Comparison of ENCODE assay signal across 8 mouse cellular contexts in genomic region chr10:79927324-79928029, GRCm38 (mm10). TPM values are rescaled to one million over a fixed set of nuclear protein-coding genes. Genes with fewer than 3 reads are reported as not detected.
A peak's percentile ranks its signal among the peaks of the same experiment; 100 is the strongest.
DNase-seq lines count a peak whose midpoint lies in the region; ATAC-seq and TF ChIP-seq lines count a peak whose summit lies in the region.

No protein-coding gene starts in this region.

- TF ChIP-seq CTCF in hindbrain, postnatal 0 days (IDR thresholded peaks at IDR 0.05; ENCODE audit: low read depth) = peak; percentile 48

- H3K36me3 ChIP-seq in forebrain, embryonic 15.5 days = peaks cover 5% of the 10 kb centered on the region; the same call in 1 of the 2 replicates
- no peaks in the 10 kb centered on the region for H3K36me3 ChIP-seq in hindbrain, postnatal 0 days (ENCODE audit: insufficient read depth, low read length)
- H3K36me3 ChIP-seq in limb, embryonic 14.5 days (ENCODE audit: control insufficient read depth, insufficient read depth, low read length) = peaks cover 20% of the 10 kb centered on the region
- peaks cover 14% of the 10 kb centered on the region for H3K36me3 ChIP-seq in midbrain, embryonic 14.5 days (ENCODE audit: control insufficient read depth, insufficient read depth, low read length)
- H3K36me3 ChIP-seq in stomach, embryonic 14.5 days (ENCODE audit: control insufficient read depth, insufficient read depth, low read length) = peaks cover 13% of the 10 kb centered on the region

- H3K4me3 ChIP-seq in forebrain, embryonic 15.5 days = peak overlapping the region; percentile 97
- peak overlapping the region; percentile 86 for H3K4me3 ChIP-seq in hindbrain, postnatal 0 days (ENCODE audit: low read length)
- H3K4me3 ChIP-seq in limb, embryonic 14.5 days (replicated peaks; ENCODE audit: low read length) = peak overlapping the region; percentile 93
- H3K4me3 ChIP-seq in midbrain, embryonic 14.5 days (replicated peaks; ENCODE audit: low read depth, low read length) = peak overlapping the region; percentile 87
- H3K4me3 ChIP-seq in stomach, embryonic 14.5 days (ENCODE audit: low read depth, low read length) = peak overlapping the region; percentile 77

- 1% methylated on average over 47 of the region's 54 CpGs for WGBS in forebrain, embryonic 15.5 days
- under 1% methylated on average over 54 of the region's 54 CpGs for whole genome bisulfite sequencing in hindbrain, postnatal 0 days
- 2% methylated on average over 44 of the region's 54 CpGs for WGBS in limb, embryonic 14.5 days
- under 1% methylated on average over 54 of the region's 54 CpGs for WGBS in midbrain, embryonic 14.5 days
- WGBS in stomach, embryonic 14.5 days = under 1% methylated on average over 54 of the region's 54 CpGs

- peak; percentile 14 for ATAC-seq in forebrain, embryonic 15.5 days (replicated peaks)
- peak; percentile 31 for ATAC-seq in hindbrain, postnatal 0 days
- peak; percentile 38 for ATAC-seq in limb, embryonic 14.5 days (ENCODE audit: low FRiP score, low read depth)
- peak; percentile 46 for ATAC-seq in midbrain, embryonic 14.5 days (ENCODE audit: low FRiP score, low TSS enrichment)
- peak; percentile 24; the same call in 1 of the 2 replicates for ATAC-seq in stomach, embryonic 14.5 days (ENCODE audit: insufficient number of reproducible peaks, insufficient read depth, low FRiP score, low read depth)

- peaks cover 13% of the 10 kb centered on the region for H3K27me3 ChIP-seq in forebrain, embryonic 15.5 days
- H3K27me3 ChIP-seq in hindbrain, postnatal 0 days (ENCODE audit: insufficient read depth, low read length) = peaks cover 9% of the 10 kb centered on the region
- H3K27me3 ChIP-seq in limb, embryonic 14.5 days (ENCODE audit: control insufficient read depth, insufficient read depth, low read length) = peaks cover 10% of the 10 kb centered on the region
- H3K27me3 ChIP-seq in midbrain, embryonic 14.5 days (ENCODE audit: control insufficient read depth, insufficient read depth, low read length) = peaks cover 15% of the 10 kb centered on the region
- H3K27me3 ChIP-seq in stomach, embryonic 14.5 days (ENCODE audit: control insufficient read depth, insufficient read depth, low read length) = peaks cover 7% of the 10 kb centered on the region; the same call in 1 of the 2 replicates

- TF ChIP-seq POLR2A in limb, embryonic 14.5 days (IDR thresholded peaks at IDR 0.05; ENCODE audit: borderline replicate concordance, extremely low read depth, insufficient read depth, insufficient read length) = no peak

- DNase-seq in gastrocnemius, adult 18-20 months (ENCODE audit: low spot score) = peak; percentile 38
- no peak for DNase-seq in gastrocnemius, adult 8-10 months (ENCODE audit: low spot score in 2 of 2)
- DNase-seq in adrenal gland, postnatal 36 days = peak; percentile 53 to 64
- DNase-seq in hindbrain, postnatal 0 days (ENCODE audit: low spot score) = peak; percentile 60
- peak; percentile 52 for DNase-seq in limb, embryonic 14.5 days (ENCODE audit: low spot score)
- DNase-seq in midbrain, embryonic 14.5 days = peak; percentile 76

- H3K4me2 ChIP-seq in forebrain, embryonic 15.5 days (replicated peaks) = peak overlapping the region; percentile 93
- peak overlapping the region; percentile 96 for H3K4me2 ChIP-seq in hindbrain, postnatal 0 days (ENCODE audit: low read depth, low read length)
- H3K4me2 ChIP-seq in limb, embryonic 14.5 days (replicated peaks; ENCODE audit: low read depth, low read length, severe bottlenecking) = peak overlapping the region; percentile 90
- H3K4me2 ChIP-seq in midbrain, embryonic 14.5 days (ENCODE audit: low read length) = peak overlapping the region; percentile 88
- peak overlapping the region; percentile 83 for H3K4me2 ChIP-seq in stomach, embryonic 14.5 days (replicated peaks; ENCODE audit: low read depth, low read length)

- H3K4me1 ChIP-seq in forebrain, embryonic 15.5 days = peaks cover 36% of the 10 kb centered on the region
- 0 out of 2 replicates have a peak, but pooled peaks cover 3% of the 10 kb centered on the region for H3K4me1 ChIP-seq in hindbrain, postnatal 0 days (ENCODE audit: insufficient read depth, low read length)
- H3K4me1 ChIP-seq in limb, embryonic 14.5 days (ENCODE audit: control insufficient read depth, insufficient read depth, low read length) = peaks cover 27% of the 10 kb centered on the region
- peaks cover 14% of the 10 kb centered on the region for H3K4me1 ChIP-seq in midbrain, embryonic 14.5 days (ENCODE audit: control insufficient read depth, insufficient read depth, low read length)
- peaks cover 30% of the 10 kb centered on the region for H3K4me1 ChIP-seq in stomach, embryonic 14.5 days (ENCODE audit: control insufficient read depth, insufficient read depth, low read length)

- H3K9ac ChIP-seq in forebrain, embryonic 15.5 days (replicated peaks) = peak overlapping the region; percentile 85
- peak overlapping the region; percentile 76 for H3K9ac ChIP-seq in hindbrain, postnatal 0 days (replicated peaks; ENCODE audit: low read length)
- H3K9ac ChIP-seq in limb, embryonic 14.5 days (ENCODE audit: low read depth, low read length, severe bottlenecking) = peak overlapping the region; percentile 87
- peak overlapping the region; percentile 77 for H3K9ac ChIP-seq in midbrain, embryonic 14.5 days (replicated peaks; ENCODE audit: low read length)
- H3K9ac ChIP-seq in stomach, embryonic 14.5 days (replicated peaks; ENCODE audit: low read depth, low read length) = peak overlapping the region; percentile 85

- peak overlapping the region; percentile 90 for H3K27ac ChIP-seq in forebrain, embryonic 15.5 days (replicated peaks)
- peak overlapping the region; percentile 88 for H3K27ac ChIP-seq in hindbrain, postnatal 0 days
- H3K27ac ChIP-seq in limb, embryonic 14.5 days (replicated peaks; ENCODE audit: low read depth, low read length) = peak overlapping the region; percentile 89
- H3K27ac ChIP-seq in midbrain, embryonic 14.5 days (replicated peaks; ENCODE audit: low read depth, low read length) = peak overlapping the region; percentile 88
- H3K27ac ChIP-seq in stomach, embryonic 14.5 days (ENCODE audit: low read length) = peak overlapping the region; percentile 96

- no peaks in the 10 kb centered on the region for H3K9me3 ChIP-seq in forebrain, embryonic 15.5 days
- H3K9me3 ChIP-seq in hindbrain, postnatal 0 days (ENCODE audit: low read length) = no peaks in the 10 kb centered on the region
- H3K9me3 ChIP-seq in limb, embryonic 14.5 days (ENCODE audit: control insufficient read depth, low read length) = no peaks in the 10 kb centered on the region
- no peaks in the 10 kb centered on the region for H3K9me3 ChIP-seq in midbrain, embryonic 14.5 days (ENCODE audit: control insufficient read depth, low read length)
- no peaks in the 10 kb centered on the region for H3K9me3 ChIP-seq in stomach, embryonic 14.5 days (ENCODE audit: control insufficient read depth, low read depth, low read length)

RNA-seq across cellular contexts. Expression of gene Arid3a, which starts 0.6 kb away (rescaled TPM):
- 1 to 10 TPM; 1.5 to 1.7 TPM for total RNA-seq in gastrocnemius, adult 18-20 months (2021)
- 1 to 10 TPM; 1.5 to 2.3 (median 2.1) TPM for total RNA-seq in gastrocnemius, adult 8-10 months (2022)
- 1 to 10 TPM; 3.0 to 4.1 TPM for total RNA-seq in adrenal gland, postnatal 36 days (2021)
- polyA plus RNA-seq in forebrain, embryonic 15.5 days (2015; fragmentation: Nextera tagmentation; extraction: Ambion mirVana) = 2.7 and 3.1 TPM in 2 replicates
- total RNA-seq in hindbrain, postnatal 0 days (2014; rRNA removed) = 9.7 and 10.1 TPM in 2 replicates
- polyA plus RNA-seq in hindbrain, postnatal 0 days (2015; fragmentation: Nextera tagmentation; extraction: Ambion mirVana) = 2.5 and 2.6 TPM in 2 replicates
- polyA plus RNA-seq in limb, embryonic 14.5 days (2012; rRNA removed) = 8.6 and 12.6 TPM in 2 replicates
- 4.8 and 5.0 TPM in 2 replicates for polyA plus RNA-seq in limb, embryonic 14.5 days (2014; fragmentation: Nextera tagmentation; extraction: Ambion mirVana)
- 2.4 and 4.0 TPM in 2 replicates for polyA plus RNA-seq in midbrain, embryonic 14.5 days (2014; fragmentation: Nextera tagmentation; extraction: Ambion mirVana)
- 12.7 and 14.0 TPM in 2 replicates for polyA plus RNA-seq in stomach, embryonic 14.5 days (2014; fragmentation: Nextera tagmentation; extraction: Ambion mirVana)

RNA-seq across cellular contexts. Expression of gene R3hdm4, which starts 6.5 kb away (rescaled TPM):
- 100 to 1,000 TPM; 114 to 115 TPM for total RNA-seq in gastrocnemius, adult 18-20 months (2021)
- 100 to 1,000 TPM; 124 to 137 (median 129) TPM for total RNA-seq in gastrocnemius, adult 8-10 months (2022)
- 100 to 1,000 TPM; 104 to 118 TPM for total RNA-seq in adrenal gland, postnatal 36 days (2021)
- polyA plus RNA-seq in forebrain, embryonic 15.5 days (2015; fragmentation: Nextera tagmentation; extraction: Ambion mirVana) = 272 and 277 TPM in 2 replicates
- 111 and 133 TPM in 2 replicates for total RNA-seq in hindbrain, postnatal 0 days (2014; rRNA removed)
- polyA plus RNA-seq in hindbrain, postnatal 0 days (2015; fragmentation: Nextera tagmentation; extraction: Ambion mirVana) = 252 and 267 TPM in 2 replicates
- polyA plus RNA-seq in limb, embryonic 14.5 days (2012; rRNA removed) = 158 and 219 TPM in 2 replicates
- 141 and 152 TPM in 2 replicates for polyA plus RNA-seq in limb, embryonic 14.5 days (2014; fragmentation: Nextera tagmentation; extraction: Ambion mirVana)
- 220 and 229 TPM in 2 replicates for polyA plus RNA-seq in midbrain, embryonic 14.5 days (2014; fragmentation: Nextera tagmentation; extraction: Ambion mirVana)
- 143 and 151 TPM in 2 replicates for polyA plus RNA-seq in stomach, embryonic 14.5 days (2014; fragmentation: Nextera tagmentation; extraction: Ambion mirVana)

RNA-seq across cellular contexts. Expression of gene Kiss1r, which starts 10.7 kb away (rescaled TPM):
- total RNA-seq in gastrocnemius, adult 18-20 months (2021) = under 1 TPM; 0.21 TPM
- under 1 TPM; 0.13 to 0.36 (median 0.22) TPM for total RNA-seq in gastrocnemius, adult 8-10 months (2022)
- total RNA-seq in adrenal gland, postnatal 36 days (2021) = 1 to 10 TPM; 1.2 to 1.3 TPM
- 2.2 and 2.7 TPM in 2 replicates for polyA plus RNA-seq in forebrain, embryonic 15.5 days (2015; fragmentation: Nextera tagmentation; extraction: Ambion mirVana)
- 7.7 and 9.4 TPM in 2 replicates for total RNA-seq in hindbrain, postnatal 0 days (2014; rRNA removed)
- 3.4 and 3.9 TPM in 2 replicates for polyA plus RNA-seq in hindbrain, postnatal 0 days (2015; fragmentation: Nextera tagmentation; extraction: Ambion mirVana)
- polyA plus RNA-seq in limb, embryonic 14.5 days (2012; rRNA removed) = 2.5 and 2.8 TPM in 2 replicates
- polyA plus RNA-seq in limb, embryonic 14.5 days (2014; fragmentation: Nextera tagmentation; extraction: Ambion mirVana) = 0.17 and 0.26 TPM in 2 replicates
- polyA plus RNA-seq in midbrain, embryonic 14.5 days (2014; fragmentation: Nextera tagmentation; extraction: Ambion mirVana) = 2.4 and 2.9 TPM in 2 replicates
- 0.81 and 1.0 TPM in 2 replicates for polyA plus RNA-seq in stomach, embryonic 14.5 days (2014; fragmentation: Nextera tagmentation; extraction: Ambion mirVana)

RNA-seq across cellular contexts. Expression of gene Gm26602, which starts 16.8 kb away (rescaled TPM):
- not detected for total RNA-seq in gastrocnemius, adult 18-20 months (2021)
- total RNA-seq in gastrocnemius, adult 8-10 months (2022) = not detected
- total RNA-seq in adrenal gland, postnatal 36 days (2021) = not detected
- polyA plus RNA-seq in forebrain, embryonic 15.5 days (2015; fragmentation: Nextera tagmentation; extraction: Ambion mirVana) = 10.4 and 21.1 TPM in 2 replicates
- total RNA-seq in hindbrain, postnatal 0 days (2014; rRNA removed) = not detected in 2 replicates
- polyA plus RNA-seq in hindbrain, postnatal 0 days (2015; fragmentation: Nextera tagmentation; extraction: Ambion mirVana) = 4.9 and 17.2 TPM in 2 replicates
- not detected in 2 replicates for polyA plus RNA-seq in limb, embryonic 14.5 days (2012; rRNA removed)
- 6.6 TPM in 1 of 2 replicates, not detected in the other for polyA plus RNA-seq in limb, embryonic 14.5 days (2014; fragmentation: Nextera tagmentation; extraction: Ambion mirVana)
- 3.5 and 8.6 TPM in 2 replicates for polyA plus RNA-seq in midbrain, embryonic 14.5 days (2014; fragmentation: Nextera tagmentation; extraction: Ambion mirVana)
- 5.3 TPM in 1 of 2 replicates, not detected in the other for polyA plus RNA-seq in stomach, embryonic 14.5 days (2014; fragmentation: Nextera tagmentation; extraction: Ambion mirVana)

RNA-seq across cellular contexts. Expression of gene Med16, which starts 18.8 kb away (rescaled TPM):
- total RNA-seq in gastrocnemius, adult 18-20 months (2021) = 10 to 100 TPM; 31.2 to 32.8 TPM
- total RNA-seq in gastrocnemius, adult 8-10 months (2022) = 10 to 100 TPM; 30.8 to 37.1 (median 32.9) TPM
- total RNA-seq in adrenal gland, postnatal 36 days (2021) = 10 to 100 TPM; 39.7 to 50.6 TPM
- polyA plus RNA-seq in forebrain, embryonic 15.5 days (2015; fragmentation: Nextera tagmentation; extraction: Ambion mirVana) = 53.2 and 56.6 TPM in 2 replicates
- 71.4 and 82.2 TPM in 2 replicates for total RNA-seq in hindbrain, postnatal 0 days (2014; rRNA removed)
- 43.2 and 48.4 TPM in 2 replicates for polyA plus RNA-seq in hindbrain, postnatal 0 days (2015; fragmentation: Nextera tagmentation; extraction: Ambion mirVana)
- polyA plus RNA-seq in limb, embryonic 14.5 days (2012; rRNA removed) = 54.6 and 73.8 TPM in 2 replicates
- 33.4 and 38.3 TPM in 2 replicates for polyA plus RNA-seq in limb, embryonic 14.5 days (2014; fragmentation: Nextera tagmentation; extraction: Ambion mirVana)
- polyA plus RNA-seq in midbrain, embryonic 14.5 days (2014; fragmentation: Nextera tagmentation; extraction: Ambion mirVana) = 57.2 and 58.8 TPM in 2 replicates
- polyA plus RNA-seq in stomach, embryonic 14.5 days (2014; fragmentation: Nextera tagmentation; extraction: Ambion mirVana) = 43.4 and 46.4 TPM in 2 replicates

Comparison
In these comparisons a context has a peak if more than half of its experiments do, and no peak if none do; other contexts are left out.
1. DNase-seq: peak in gastrocnemius, adult 18-20 months (single experiment), adrenal gland, postnatal 36 days (2 of 2), hindbrain, postnatal 0 days (single experiment), limb, embryonic 14.5 days (single experiment) and midbrain, embryonic 14.5 days (single experiment); none in gastrocnemius, adult 8-10 months (0 of 2).
2. Peak in every context shown above with its lines, with median percentiles within 50 percentile points of each other: ATAC-seq, H3K27ac ChIP-seq, H3K4me2 ChIP-seq, H3K4me3 ChIP-seq and H3K9ac ChIP-seq.